Comparison of ENCODE assay signal across 8 mouse cellular contexts in the genomic region with DNA sequence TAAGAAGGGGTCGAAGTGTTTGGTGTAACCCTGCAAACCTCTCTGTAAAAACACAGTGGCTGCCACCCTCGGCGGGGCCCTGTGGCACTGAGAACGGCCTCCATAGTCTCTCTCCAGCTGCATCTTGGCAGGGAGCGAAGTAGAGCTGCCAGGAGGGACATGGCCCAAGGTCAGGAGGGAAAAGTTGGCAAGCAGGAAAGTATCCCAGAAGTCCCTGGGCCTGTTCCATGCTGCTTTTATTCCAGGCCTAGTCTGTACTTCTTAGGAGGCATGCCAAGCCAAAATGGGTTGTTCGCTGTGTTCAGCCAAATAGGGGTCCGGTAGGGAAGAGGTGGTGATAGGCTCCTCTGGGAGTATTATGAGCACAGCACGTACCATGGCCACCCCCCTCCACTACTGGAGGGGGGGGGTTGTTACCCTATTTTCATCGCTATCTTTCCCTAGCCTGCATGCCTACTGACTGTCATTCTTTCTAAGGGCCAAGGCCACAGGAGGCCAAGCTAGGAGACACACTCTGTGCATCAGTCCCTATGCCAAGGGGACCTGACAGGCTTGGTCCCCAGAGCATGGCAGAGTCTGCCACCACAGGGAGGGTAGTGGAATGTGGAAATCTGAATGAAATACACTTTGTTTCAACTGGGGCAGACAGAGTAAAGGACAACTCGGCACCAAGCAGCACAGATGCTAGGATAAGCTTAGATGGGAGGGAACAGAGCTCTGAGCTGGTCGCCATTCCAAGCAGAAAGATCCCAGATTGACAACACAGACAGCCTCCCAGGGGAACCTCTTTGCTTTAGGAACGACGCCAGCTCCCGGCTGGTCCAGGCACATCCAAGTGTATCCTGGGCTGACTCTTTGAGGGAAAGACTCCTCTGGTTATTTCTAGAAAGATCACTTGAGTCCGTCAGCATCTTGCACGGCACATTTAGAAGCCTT.
DNase-seq lines count a peak whose midpoint lies in the region; ATAC-seq and TF ChIP-seq lines count a peak whose summit lies in the region.

No protein-coding gene starts in this region.

- no peak overlapping the region for H3K4me3 ChIP-seq in embryonic facial prominence, embryonic 10.5 days
- H3K4me3 ChIP-seq in intestine, embryonic 16.5 days (ENCODE audit: low read length) = no peak overlapping the region
- H3K4me3 ChIP-seq in midbrain, embryonic 12.5 days = no peak overlapping the region
- H3K4me3 ChIP-seq in testis, adult 2 months (ENCODE audit: control insufficient read depth, low read depth, low read length) = no peak overlapping the region

- 76% methylated on average over 16 of the region's 16 CpGs for WGBS in embryonic facial prominence, embryonic 10.5 days
- WGBS in intestine, embryonic 16.5 days = 58% methylated on average over 16 of the region's 16 CpGs
- WGBS in midbrain, embryonic 12.5 days = 72% methylated on average over 16 of the region's 16 CpGs

- peak; percentile 87 to 89 for DNase-seq in adrenal gland, postnatal 36 days
- no peak for DNase-seq in embryonic facial prominence, embryonic 10.5 days (ENCODE audit: low spot score)
- peak; percentile 93 for DNase-seq in gonadal fat pad, adult 2 months (ENCODE audit: low read depth)
- DNase-seq in left cerebral cortex, postnatal 14 days (ENCODE audit: low spot score in 2 of 2) = peak; percentile 67 to 90

- TF ChIP-seq CTCF in testis, adult 2 months (IDR thresholded peaks at IDR 0.05; ENCODE audit: control insufficient read depth, insufficient read depth, insufficient replicate concordance, low read depth, low read length) = no peak

- TF ChIP-seq POLR2A in testis, adult 2 months (IDR thresholded peaks at IDR 0.05; ENCODE audit: control insufficient read depth, low read depth, low read length) = peak; percentile 28; the same call in 1 of the 2 replicates

- no peak overlapping the region for H3K4me2 ChIP-seq in intestine, embryonic 16.5 days (ENCODE audit: low read depth, low read length)
- no peak overlapping the region for H3K4me2 ChIP-seq in midbrain, embryonic 12.5 days (replicated peaks)

- H3K27ac ChIP-seq in embryonic facial prominence, embryonic 10.5 days (replicated peaks) = peak overlapping the region; percentile 90
- peak overlapping the region; percentile 99 for H3K27ac ChIP-seq in intestine, embryonic 16.5 days (ENCODE audit: low read length)
- H3K27ac ChIP-seq in midbrain, embryonic 12.5 days (replicated peaks) = peak overlapping the region; percentile 95
- H3K27ac ChIP-seq in testis, adult 2 months (ENCODE audit: control insufficient read depth, insufficient read depth, low read depth, low read length) = peak overlapping the region; percentile 89

- ATAC-seq in intestine, embryonic 16.5 days = no peak
- ATAC-seq in midbrain, embryonic 12.5 days (ENCODE audit: low FRiP score, low read depth) = no peak
- ATAC-seq in megakaryocyte-erythroid progenitor cell, adult 5-6 weeks (replicated peaks; ENCODE audit: low FRiP score, low TSS enrichment, poor library complexity, severe bottlenecking) = no peak

- intact Hi-C loops in left cerebral cortex, postnatal 14 days (cut with DNase I) = loop anchor here (5.0 to 10.0 kb wide), 4 partner anchors 143 to 244 kb away; no protein-coding TSS in a partner anchor

- H3K4me1 ChIP-seq in embryonic facial prominence, embryonic 10.5 days = peaks cover 70% of the 10 kb centered on the region
- peaks cover 55% of the 10 kb centered on the region for H3K4me1 ChIP-seq in intestine, embryonic 16.5 days (ENCODE audit: control insufficient read depth, insufficient read depth, low read length)
- peaks cover 58% of the 10 kb centered on the region for H3K4me1 ChIP-seq in midbrain, embryonic 12.5 days
- H3K4me1 ChIP-seq in testis, adult 2 months (ENCODE audit: control insufficient read depth, insufficient read depth, low read length) = peaks cover 9% of the 10 kb centered on the region

- H3K36me3 ChIP-seq in embryonic facial prominence, embryonic 10.5 days (replicated peaks) = no peaks in the 10 kb centered on the region
- no peaks in the 10 kb centered on the region for H3K36me3 ChIP-seq in intestine, embryonic 16.5 days (ENCODE audit: control insufficient read depth, insufficient read depth, low read length)
- H3K36me3 ChIP-seq in midbrain, embryonic 12.5 days = no peaks in the 10 kb centered on the region
- H3K36me3 ChIP-seq in testis, adult 2 months (ENCODE audit: control insufficient read depth, insufficient read depth, low read length) = no peaks in the 10 kb centered on the region

- no peaks in the 10 kb centered on the region for H3K9me3 ChIP-seq in embryonic facial prominence, embryonic 10.5 days
- no peaks in the 10 kb centered on the region for H3K9me3 ChIP-seq in intestine, embryonic 16.5 days (ENCODE audit: control insufficient read depth, low read length)
- no peaks in the 10 kb centered on the region for H3K9me3 ChIP-seq in midbrain, embryonic 12.5 days

- peak overlapping the region; percentile 60 for H3K9ac ChIP-seq in intestine, embryonic 16.5 days (ENCODE audit: low read depth, low read length)
- no peak overlapping the region for H3K9ac ChIP-seq in midbrain, embryonic 12.5 days (replicated peaks)

- 0 out of 2 replicates have a peak, but pooled peaks cover 8% of the 10 kb centered on the region for H3K27me3 ChIP-seq in embryonic facial prominence, embryonic 10.5 days (replicated peaks; ENCODE audit: low read depth, poor library complexity, severe bottlenecking)
- H3K27me3 ChIP-seq in intestine, embryonic 16.5 days (replicated peaks; ENCODE audit: control insufficient read depth, insufficient read depth, low read length) = no peaks in the 10 kb centered on the region
- H3K27me3 ChIP-seq in midbrain, embryonic 12.5 days = no peaks in the 10 kb centered on the region
- no peaks in the 10 kb centered on the region for H3K27me3 ChIP-seq in testis, adult 2 months (ENCODE audit: control insufficient read depth, insufficient read depth, low read length)
